Mouse (Mus musculus): ENCODE measurements around the gene Rpl35a.

DNA sequence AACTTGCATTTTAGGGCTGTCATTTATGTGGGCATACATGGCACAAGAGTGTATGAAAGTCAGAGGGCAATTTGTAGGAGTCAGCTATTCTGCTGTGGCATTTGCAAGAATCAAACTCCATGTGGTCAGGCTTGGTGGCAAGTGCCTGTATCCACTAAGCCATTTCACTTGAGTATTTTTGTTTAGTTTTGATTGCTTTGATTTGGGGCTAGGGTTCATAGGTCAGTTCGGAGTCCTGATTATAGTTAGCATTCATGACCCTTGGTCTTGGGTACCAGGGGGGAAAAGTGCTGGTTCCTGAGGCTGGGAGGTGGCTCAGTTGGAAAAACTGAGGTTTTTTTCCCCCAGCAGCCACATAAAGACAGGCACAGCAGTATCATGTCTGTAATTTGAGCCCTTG, 3.2 kb downstream of the Rpl35a start:
- TF ChIP-seq CHD2 (IDR thresholded peaks at IDR 0.05; ENCODE audit: low read depth, low read length), result no peak
- TF ChIP-seq ZC3H11A (IDR thresholded peaks at IDR 0.05; ENCODE audit: borderline replicate concordance, low read depth, low read length), result no peak
- TF ChIP-seq ZNF384 (IDR thresholded peaks at IDR 0.05; ENCODE audit: low read depth, low read length), result no peak
- TF ChIP-seq HCFC1 (IDR thresholded peaks at IDR 0.05; ENCODE audit: borderline replicate concordance, insufficient read depth, low read length), result no peak
- no peak for TF ChIP-seq MAFK (IDR thresholded peaks at IDR 0.05; ENCODE audit: insufficient read depth, low read depth, low read length)

Measured in ES-E14 (cell line).